Mouse (Mus musculus) layer of hippocampus, adult 9-11 months (tissue): ENCODE measurements around the gene Supt3.
A peak's percentile ranks its signal among the peaks of the same experiment; 100 is the strongest.

Experiments used
- DNase-seq: peaks from one replicate; pipeline ENCODE4 v3.0.0; 2022

Supt3 gene

DNA sequence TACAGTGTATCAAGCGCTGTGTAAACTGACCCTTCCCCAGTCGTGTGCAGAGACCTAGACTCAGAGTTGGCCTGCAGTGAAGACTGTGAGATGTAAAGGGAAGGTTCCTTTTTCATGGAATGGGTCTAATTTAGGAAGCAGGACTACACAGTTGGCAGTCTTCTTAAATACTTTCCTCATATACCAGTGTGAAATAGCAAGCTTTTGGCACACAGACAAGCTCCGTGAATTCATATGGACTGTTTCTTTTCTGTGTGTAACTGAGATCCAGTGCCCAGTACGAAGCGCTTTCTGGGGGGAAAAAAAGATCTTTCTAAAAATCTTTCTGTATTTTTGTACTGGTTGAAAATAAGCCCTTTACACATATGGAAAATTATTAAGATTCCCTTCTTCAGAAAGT lies 286.8 kb downstream of the Supt3 start:
- no peak for DNase-seq

- DNase-seq, result no peak
Observed at GRCm38 (mm10) chr17:45065465-45065864, 288.5 kb downstream of the Supt3 start.

GRCm38 (mm10) chr17:45067441-45067840 lies 290.5 kb downstream of the Supt3 start:
- no peak for DNase-seq

- no peak for DNase-seq
Observed at GRCm38 (mm10) chr17:45068321-45068720, 291.4 kb downstream of the Supt3 start.

- no peak for DNase-seq
Observed at GRCm38 (mm10) chr17:45072495-45073347, 295.8 kb downstream of the Supt3 start.

GRCm38 (mm10) chr17:45073348-45073634 lies 296.3 kb downstream of the Supt3 start:
- DNase-seq, result no peak

GRCm38 (mm10) chr17:45073779-45074178 lies 296.8 kb downstream of the Supt3 start:
- no peak for DNase-seq

GRCm38 (mm10) chr17:45076951-45077350 lies 300.0 kb downstream of the Supt3 start:
- DNase-seq, result no peak

DNA sequence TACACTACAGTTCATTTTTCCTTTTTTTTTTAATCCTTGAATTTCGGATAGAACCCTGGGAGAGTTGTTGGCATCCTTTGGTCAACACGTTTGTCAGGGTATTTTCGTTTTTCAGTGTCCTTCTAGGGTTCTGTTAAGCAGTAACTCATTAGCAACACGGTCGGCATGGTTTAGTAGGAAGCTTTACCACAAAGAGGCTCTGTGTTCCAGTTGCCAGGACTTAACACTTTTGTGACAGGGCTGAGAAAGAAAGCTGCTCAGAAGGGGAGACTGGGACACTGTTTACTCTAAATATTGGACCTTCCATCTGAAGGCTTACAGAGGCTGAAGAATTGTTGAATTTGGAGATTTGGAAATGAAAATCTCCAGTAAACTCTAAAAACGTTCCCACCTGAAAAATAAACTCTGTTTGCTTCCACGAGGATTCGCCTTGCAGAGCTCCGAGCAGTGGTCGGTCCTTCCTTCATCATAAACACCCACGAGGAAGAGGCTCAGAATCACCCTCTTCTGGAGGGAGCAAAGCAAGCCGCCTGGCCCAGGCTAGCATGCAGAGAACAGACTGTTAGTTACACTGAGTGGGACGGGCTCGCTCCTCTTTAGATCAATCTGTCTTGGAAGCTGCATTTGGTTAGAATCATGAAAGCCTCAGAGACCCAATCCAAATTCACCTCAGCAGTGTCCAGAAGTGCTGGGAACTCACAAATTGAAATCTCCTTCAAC lies 301.1 kb downstream of the Supt3 start:
- DNase-seq, result peak; percentile 52

DNA sequence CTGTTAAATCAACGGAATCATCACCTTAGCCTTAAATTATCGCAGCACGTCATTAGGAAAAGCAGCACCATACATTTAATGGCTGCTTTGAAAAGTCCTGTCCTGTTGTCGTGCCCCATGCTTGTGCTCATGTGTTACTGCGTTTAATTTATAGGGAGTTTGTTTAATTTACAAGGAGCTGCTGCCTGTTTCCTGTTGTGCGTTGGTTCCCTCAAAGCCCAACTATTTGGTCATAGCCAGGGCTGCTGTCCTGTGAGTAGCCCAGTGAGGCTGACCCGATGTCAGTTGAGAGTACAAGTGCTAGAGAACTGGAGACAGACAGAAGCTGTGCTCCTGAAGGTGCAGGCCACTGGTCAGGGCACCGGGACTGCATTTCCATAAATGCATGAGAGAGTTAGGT lies 304.6 kb downstream of the Supt3 start:
- no peak for DNase-seq

- no peak for DNase-seq
Observed at GRCm38 (mm10) chr17:45081955-45082475, 305.1 kb downstream of the Supt3 start.

DNA sequence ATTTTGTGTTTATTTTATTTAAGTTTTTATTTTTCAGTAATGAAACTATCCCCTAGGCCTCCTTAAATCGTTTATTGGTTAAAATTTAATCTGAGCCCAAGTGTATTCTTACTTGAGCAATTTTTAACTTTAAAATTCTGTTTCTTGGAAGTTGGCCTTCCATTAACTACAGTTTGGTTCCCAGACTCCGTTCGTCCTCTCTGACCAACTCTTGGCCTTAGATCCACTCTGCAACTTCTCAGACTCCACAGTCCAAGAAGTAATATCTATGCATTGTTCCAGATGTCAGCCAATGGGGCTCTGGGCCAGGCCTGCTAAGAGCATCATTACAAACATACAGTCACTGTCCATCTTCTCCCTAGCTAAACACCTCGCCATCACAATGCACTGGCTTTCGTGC lies 309.4 kb downstream of the Supt3 start:
- DNase-seq, result no peak

- no peak for DNase-seq
Observed at GRCm38 (mm10) chr17:45087022-45087421, 310.1 kb downstream of the Supt3 start.

DNA sequence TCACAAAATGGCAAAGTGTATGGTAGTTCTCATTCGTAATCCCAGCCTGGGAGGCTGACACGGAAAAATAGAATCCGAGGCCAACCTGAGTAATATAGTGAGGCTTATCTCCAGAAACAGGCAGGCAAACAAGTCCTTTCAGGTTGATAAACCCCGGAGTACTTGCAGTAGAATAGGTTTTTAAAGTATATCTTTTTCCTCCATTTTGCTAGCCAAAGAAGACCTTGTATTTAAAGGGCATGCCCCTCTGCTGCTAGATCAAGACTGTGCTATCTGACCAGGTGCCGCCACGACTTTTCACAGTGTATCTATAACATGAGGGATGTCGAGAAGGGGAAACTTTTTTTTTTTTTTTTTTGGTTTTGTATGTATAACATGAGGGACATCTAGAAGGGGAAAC lies 324.1 kb downstream of the Supt3 start:
- no peak for DNase-seq

GRCm38 (mm10) chr17:45115386-45115785 lies 338.4 kb downstream of the Supt3 start:
- DNase-seq, result no peak

DNA sequence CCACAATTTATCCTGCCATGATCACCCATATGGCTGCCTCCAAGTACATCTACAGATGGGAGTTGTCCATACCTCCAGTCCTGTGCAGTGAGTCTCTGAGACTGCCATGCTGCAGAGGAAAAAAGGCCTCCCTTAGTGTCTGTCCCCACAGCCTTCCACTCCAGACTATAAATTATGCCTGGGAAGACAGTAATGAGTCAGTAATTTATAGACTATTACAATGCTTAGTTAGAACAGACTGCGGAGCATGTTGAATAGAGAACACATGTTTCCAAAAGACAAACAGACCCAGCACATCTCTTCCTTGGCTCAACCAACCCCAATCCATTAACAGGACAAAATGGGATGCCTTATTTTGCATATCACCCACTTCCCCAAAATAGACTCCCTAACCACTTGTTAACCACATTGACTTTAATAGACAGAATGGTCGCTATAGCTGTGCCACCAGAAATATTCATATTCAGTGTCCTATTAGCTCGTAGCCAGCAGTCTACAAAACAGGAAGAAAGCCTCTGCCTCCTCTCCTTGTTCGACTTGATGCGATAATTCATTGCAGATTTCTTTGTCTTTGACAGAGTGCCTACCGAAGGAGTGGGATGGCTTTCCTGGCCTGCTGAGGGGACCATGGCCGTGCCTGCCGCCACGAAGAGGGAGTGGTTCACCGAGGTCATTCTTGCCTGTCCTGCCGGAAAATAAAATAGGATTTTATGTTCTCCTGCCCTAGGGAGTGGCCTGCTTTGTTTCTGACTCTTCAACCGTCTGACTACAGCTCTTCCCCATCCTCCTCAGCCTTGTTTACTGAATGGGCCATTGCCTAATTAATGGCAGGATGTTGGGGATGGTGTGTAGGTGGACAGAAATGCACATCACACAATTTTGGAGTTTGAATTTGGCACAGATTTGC lies 341.9 kb downstream of the Supt3 start:
- peak; percentile 57 for DNase-seq

DNA sequence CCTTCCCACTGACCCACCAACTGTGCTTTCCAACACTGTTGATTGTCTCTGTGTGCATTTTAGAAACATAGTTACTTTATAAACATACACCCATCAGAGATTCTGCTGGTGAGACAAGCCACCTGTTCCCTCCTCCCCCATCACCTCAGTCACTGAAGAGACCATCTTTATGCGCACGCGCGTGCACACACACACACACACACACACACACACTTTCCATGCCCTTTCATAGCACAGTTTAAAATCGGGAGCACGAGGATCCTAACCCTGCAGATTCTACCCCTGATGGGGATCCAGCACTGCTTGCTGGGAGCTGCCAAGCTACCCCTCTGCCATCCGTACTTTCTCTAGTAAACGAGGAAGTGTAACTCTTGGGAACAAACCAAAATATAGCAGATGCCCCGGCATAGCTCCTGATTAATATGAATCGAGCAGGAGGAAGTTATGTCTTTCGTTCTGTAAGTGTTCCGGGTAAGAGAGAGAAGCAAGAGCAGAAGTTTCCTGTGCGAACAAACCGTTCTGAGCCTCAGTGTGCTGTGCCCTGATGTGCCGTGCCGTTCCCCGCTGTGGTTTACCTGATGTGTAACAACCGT lies 342.8 kb downstream of the Supt3 start:
- DNase-seq, result peak; percentile 47

DNA sequence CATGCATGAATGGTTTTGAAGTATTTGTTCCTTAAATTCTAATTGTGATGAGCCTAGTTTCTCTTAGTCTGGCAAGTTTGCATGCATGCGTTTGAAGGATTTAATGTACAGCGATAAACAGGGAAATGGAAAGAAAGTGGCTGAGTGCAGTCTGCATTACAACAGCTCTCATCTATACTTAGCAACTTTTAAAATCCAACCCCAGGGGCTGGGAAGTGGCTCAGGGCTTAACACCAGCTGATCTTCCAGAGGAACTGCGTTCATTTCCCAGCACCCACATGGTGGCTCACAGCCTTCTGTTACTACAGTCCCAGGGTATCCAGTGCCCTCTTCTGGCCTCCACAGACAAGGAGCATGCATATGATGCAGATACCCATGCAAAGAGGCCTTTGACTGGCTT lies 346.9 kb downstream of the Supt3 start:
- no peak for DNase-seq

DNA sequence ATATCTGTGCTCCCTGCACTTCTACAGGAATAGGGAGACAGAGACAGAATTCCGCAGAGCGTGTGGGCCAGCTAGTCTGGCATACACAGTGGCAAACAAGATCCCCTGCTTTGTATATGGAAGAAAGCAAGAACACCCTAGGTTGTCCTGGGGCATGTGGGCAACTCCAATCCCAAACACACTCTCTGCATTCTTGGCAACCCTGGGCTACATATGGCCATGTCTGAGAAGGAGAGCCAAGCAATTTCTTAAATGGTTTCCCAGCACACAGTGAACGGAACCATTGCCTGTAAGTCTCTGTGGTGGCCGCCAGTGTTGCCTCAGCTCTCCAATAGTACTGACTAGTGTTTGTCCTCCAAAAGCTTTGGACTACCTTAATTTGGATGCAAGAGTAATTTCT lies 351.7 kb downstream of the Supt3 start:
- no peak for DNase-seq

DNA sequence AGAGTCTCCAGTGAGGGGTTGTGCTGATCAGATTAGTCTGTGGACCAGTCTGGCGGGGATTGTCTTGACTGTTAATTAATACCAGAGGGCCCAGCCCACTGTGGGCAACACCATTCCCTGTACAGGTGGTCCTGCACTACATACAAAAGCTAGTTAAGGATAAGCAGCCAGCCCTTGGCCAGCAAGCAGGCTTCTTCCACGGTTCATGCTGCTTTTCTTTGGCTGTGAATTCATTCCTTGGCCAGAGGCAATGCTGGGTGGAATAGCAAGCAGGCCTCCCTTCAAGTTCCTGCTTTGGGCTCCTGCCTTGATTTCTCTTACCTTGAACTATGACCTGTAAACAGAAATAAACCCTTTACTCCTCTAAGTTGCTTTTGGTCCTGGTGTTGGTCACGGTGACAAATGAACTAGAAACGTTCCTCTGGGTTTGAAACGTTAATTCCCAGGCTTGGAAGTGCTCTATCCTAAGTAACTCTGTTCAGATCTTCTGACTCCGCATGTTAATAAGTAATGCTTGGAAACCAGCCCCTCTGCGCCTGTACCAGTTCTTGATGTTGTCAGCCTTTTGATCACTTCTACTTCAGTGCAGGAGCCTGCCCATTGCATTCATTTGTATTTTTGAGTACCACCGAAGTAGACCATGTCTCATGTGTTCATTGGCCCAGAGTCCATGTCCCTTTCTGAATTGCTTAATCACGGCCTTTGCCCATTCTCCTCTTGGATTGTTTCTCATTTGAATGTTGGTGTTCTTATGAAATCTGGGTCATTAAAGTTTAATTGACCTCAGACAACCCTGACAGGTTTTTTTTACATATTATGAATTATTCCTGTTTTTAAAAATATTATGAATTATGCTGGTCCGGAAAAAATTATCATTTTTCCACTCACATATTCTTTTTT lies 356.8 kb downstream of the Supt3 start:
- DNase-seq, result no peak

DNA sequence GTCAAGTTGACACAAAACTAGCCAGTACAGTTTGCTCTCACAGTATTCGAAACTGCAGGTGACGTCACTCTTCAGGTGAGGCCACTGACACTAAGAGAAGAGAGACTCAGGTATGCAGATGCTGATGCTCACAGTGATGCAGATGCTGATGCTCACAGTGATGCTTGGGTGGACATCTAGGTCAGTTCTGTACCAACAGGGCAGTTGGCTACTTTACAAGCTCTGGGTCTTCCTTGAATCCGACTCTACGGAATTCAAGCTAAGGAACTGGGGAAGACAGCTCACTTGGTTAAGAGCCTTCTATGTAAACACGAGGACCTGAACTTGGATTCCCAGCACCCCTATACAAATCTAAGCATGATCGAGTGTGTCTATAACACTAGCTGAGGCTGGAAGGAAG lies 359.5 kb downstream of the Supt3 start:
- DNase-seq, result no peak

DNA sequence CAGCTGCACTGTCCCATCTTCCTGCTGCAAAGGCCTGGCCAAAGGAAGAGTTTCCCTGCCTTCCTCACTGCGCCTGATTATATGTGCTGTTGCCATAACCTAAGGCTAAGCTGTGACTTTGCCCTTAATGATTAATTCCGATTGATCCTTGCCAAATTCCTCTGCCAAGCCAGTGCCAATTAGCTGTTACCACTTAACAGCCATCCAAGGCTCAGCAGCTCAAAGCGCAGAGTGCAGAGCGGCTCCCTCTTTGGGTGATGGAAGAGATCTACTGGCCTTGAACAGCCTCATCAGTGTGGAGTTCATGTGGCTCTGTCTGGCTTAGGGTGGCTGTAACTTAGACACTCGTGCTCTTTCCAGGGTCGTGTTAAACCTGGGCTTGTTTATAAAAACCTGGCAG lies 366.1 kb downstream of the Supt3 start:
- no peak for DNase-seq
